Mouse (Mus musculus): ENCODE data around the gene Gpbar1.

DNA sequence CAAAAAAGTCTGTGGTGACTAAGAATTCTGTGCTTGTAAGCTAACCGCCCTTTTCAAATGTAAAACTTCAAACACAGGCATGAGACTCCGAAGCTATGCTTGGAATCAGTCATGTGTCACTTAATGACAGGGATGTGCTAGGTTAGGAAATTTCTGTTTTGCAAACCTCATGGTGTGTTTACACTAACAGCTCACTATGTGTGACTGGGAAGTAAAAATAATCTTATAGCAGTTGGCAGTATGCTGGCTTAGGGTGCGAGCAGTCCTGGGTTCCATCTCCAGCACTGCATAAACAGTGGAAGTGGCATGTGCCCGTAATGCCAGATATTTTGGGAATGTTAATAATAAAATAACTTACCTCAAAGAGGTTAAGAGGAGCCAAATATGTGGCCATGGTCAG, 26.6 kb downstream of the Gpbar1 start:
- no peak for TF ChIP-seq USF1 (IDR thresholded peaks at IDR 0.05; ENCODE audit: low read depth)
- no peak for TF ChIP-seq CTCF (IDR thresholded peaks at IDR 0.05; ENCODE audit: control insufficient read depth, insufficient read depth, insufficient read length)
- no peak for TF ChIP-seq MAX (IDR thresholded peaks at IDR 0.05)
- no peak for TF ChIP-seq MYOD1 (IDR thresholded peaks at IDR 0.05; ENCODE audit: control insufficient read depth, insufficient read length, low read depth)
- no peak for TF ChIP-seq MYOG (IDR thresholded peaks at IDR 0.05; ENCODE audit: control insufficient read depth, extremely low read depth, insufficient read length)
- TF ChIP-seq FOSL1 (IDR thresholded peaks at IDR 0.05; ENCODE audit: insufficient read depth, low read length, poor library complexity, severe bottlenecking) = no peak
- TF ChIP-seq CEBPB (IDR thresholded peaks at IDR 0.05; ENCODE audit: low read depth) = no peak

All from C2C12 (cell line).